Mouse (Mus musculus) neutrophil, adult 59 days (primary cell): ENCODE measurements around the gene Vmn1r19. TPM values are rescaled to one million over a fixed set of nuclear protein-coding genes. Genes with fewer than 3 reads are reported as not detected.

Source experiments
- total RNA-seq, 2 experiments: library from RNA; stranded (reverse); gene quantifications; 1 replicate in 1 of 2; 2 replicates in 1 of 2; pipeline ENCODE4 v1.2.4; 2023

Vmn1r19 gene
- total RNA-seq, result not detected

DNA sequence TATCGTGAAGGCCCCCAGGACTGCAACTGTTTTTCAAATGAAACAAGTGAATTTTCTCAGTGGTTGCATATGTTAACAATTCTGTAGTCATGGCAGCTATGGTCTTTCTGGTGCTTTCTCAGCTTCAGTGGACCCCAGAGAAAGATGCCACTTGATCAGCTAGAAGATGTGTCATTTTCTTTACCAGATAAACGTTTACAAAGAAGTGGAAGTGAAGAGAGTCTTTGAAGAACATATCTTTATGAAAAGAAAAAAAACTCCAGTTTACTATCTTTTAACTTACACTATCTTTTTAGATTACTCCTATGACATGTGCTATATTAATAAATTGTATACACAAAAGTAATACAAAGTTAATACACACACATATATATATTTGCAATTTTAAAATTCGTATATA lies at the start of gene Vmn1r19:
Gene Vmn1r19 (plus strand): TSS at position 301 of the 400 bp plus-strand sequence.

DNA sequence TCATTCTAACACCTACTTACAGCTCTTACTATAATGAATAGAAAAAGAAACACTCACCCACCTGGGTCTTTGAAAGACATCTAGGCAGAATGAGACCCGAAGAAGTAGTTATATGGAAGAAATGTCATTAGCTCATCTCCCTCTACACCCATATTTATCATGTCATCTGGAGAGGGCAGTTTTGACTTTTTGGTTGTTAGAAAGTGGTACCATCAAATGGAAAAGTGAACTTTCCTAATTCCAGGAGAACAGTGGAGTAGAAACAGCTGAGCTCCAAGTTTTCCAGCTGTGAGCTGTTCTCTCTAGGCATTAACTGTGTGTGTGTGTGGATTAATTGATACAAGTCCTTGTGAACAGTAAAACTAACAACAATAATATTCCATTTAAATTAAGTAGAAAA lies 40.0 kb upstream of the Vmn1r19 start, which contains the start of gene Vmn1r17:
Gene Vmn1r17 (minus strand): TSS at position 101 of the 400 bp plus-strand sequence.

DNA sequence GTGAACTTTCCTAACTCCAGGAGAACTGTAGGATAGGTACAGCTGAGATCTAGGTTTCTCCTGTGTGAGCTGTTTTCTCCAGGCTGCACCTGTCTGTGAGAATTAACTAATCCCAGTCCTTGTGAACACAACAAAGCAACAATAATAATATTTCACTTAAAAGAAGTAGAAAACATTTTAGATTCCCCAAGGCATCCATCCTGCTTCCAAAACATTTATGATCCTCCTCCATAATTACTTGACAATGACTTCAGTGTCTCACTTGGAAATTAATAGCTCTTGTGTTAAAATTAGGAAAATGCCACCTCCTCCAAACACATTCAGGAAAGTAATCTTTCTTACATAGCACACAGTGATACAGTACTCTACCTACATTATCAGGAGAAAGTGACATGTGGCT lies 7.9 kb upstream of the Vmn1r19 start, which contains the start of gene Vmn1r18:
Gene Vmn1r18 (minus strand): TSS at position 101 of the 400 bp plus-strand sequence.

DNA sequence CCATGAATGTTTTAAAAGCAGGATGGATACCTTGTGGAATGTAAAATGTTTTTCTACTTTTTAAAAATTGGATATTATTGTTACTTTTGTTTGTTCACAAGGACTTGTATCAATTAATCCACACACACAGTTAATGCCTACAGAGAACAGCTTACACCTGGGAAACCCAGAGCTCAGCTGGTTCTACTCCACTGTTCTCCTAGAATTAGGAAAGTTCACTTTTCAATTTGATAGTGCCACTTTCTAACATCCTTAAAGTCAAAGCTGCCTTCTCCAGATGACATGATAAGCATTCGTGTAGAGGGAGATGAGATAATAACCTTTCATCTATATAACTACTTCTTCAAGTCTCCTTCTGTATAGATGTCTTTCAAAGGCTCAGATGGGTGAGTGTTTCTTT lies 25.1 kb downstream of the Vmn1r19 start, which contains the start of gene Vmn1r20:
Gene Vmn1r20 (plus strand): TSS at position 301 of the 400 bp plus-strand sequence.

Other genes with a start within 250 kb of the Vmn1r19 start
- under 1 TPM; 0.09 to 0.20 TPM for gene Vmn1r12, start 246.9 kb upstream of the Vmn1r19 start, total RNA-seq
- not detected for gene Vmn1r13, start 200.5 kb upstream of the Vmn1r19 start, total RNA-seq
- not detected for gene Vmn1r14, start 172.1 kb upstream of the Vmn1r19 start, total RNA-seq
- gene Vmn1r15, start 145.8 kb upstream of the Vmn1r19 start, total RNA-seq, result not detected
- gene Vmn1r16, start 74.3 kb upstream of the Vmn1r19 start, total RNA-seq, result not detected
- gene Vmn1r17, start 40.1 kb upstream of the Vmn1r19 start, total RNA-seq, result not detected
- not detected for gene Vmn1r18, start 8.0 kb upstream of the Vmn1r19 start, total RNA-seq
- gene Vmn1r20, start 25.1 kb downstream of the Vmn1r19 start, total RNA-seq, result not detected
- gene Ppm1k, start 131.7 kb downstream of the Vmn1r19 start, total RNA-seq, result 1 to 10 TPM; 6.5 to 6.9 TPM
- 10 to 100 TPM; 11.9 to 13.3 TPM for gene Herc6, start 177.2 kb downstream of the Vmn1r19 start, total RNA-seq